Mouse (Mus musculus): ENCODE data around the gene Otud5. TPM values are rescaled to one million over a fixed set of nuclear protein-coding genes. Genes with fewer than 3 reads are reported as not detected.
"Not testable (repeated sequence)": the region's sequence is repeated elsewhere in the genome, so short reads cannot be mapped to it uniquely, and the experiment has no call there.

The Otud5 gene
- polyA plus RNA-seq, 1 experiment from 2014 or later, result 60.8 TPM

GRCm38 (mm10) chrX:7898211-7898610, 57.0 kb downstream of the Otud5 start:
- peak overlapping the region; percentile 58 for H3K4me2 ChIP-seq
- no peaks in the 10 kb centered on the region for H3K9me3 ChIP-seq
- peaks cover 10% of the 10 kb centered on the region for H3K4me1 ChIP-seq
- H3K27ac ChIP-seq, result no peak overlapping the region
- peak overlapping the region; percentile 56 for H3K9ac ChIP-seq
- H3K27me3 ChIP-seq, result no peaks in the 10 kb centered on the region
- 26% methylated on average over 13 of the region's 13 CpGs for WGBS
- H3K36me3 ChIP-seq (replicated peaks), result peaks cover 23% of the 10 kb centered on the region
- ATAC-seq (ENCODE audit: low FRiP score), result no peak
- peak overlapping the region; percentile 57 for H3K4me3 ChIP-seq (replicated peaks)

DNA sequence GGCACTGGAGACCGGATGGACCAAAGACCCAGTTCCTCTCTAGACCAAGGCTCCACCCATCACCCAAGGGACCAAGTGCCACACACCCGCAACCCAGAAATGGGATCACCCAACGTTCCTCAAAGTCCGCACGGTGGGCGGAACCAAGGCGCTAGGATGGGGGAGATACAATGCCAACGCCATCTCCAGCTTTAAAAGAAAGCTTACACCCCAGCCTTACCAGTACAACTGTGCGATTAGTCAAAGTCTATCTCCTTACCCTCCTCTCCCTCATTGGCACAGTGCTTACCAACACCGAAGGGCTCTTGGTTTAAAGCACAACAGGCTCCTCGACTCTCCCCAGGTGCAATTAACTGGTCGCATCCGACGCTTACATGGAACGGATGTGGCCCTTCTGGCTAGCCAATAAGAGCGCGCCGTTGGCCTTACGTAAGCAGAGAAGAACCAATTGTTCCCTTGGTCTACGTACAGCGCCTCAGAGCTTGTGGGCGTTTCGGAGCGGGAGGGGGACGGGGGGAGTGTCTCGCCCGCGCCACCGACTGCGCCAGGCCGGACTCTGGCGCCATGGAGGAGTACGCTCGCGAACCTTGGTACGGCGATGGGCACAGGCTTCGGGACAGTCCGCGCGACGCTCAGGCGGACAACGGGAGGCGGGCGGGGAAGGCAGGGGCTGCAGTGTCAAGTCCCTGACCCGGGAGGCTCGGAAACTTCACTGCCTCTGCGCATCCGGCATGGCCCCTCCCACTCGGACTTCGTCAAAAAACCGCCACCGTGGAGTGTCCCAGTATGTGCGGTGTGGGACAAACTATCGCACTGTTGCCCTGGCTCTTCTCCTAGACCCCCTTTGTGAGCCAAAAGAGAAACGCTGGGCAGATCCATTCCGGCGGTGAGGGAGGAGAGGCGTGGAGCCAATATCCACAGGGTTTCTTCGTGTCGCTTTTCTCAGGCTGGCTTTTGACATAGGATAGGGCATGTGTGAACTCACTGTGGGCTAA, 58.0 kb downstream of the Otud5 start, which contains the start of the genes Pqbp1 and Timm17b:
Gene Pqbp1, minus strand, starts transcription at position 390 of the 995 bp plus-strand sequence.
Gene Timm17b, plus strand, starts transcription at position 478 of the 995 bp plus-strand sequence.
- H3K36me3 ChIP-seq (replicated peaks), result peaks cover 21% of the 10 kb centered on the region
- ATAC-seq (ENCODE audit: low FRiP score), result peak; percentile 99
- H3K9ac ChIP-seq, result peak within 1 kb of the TSS; percentile 56
- H3K27me3 ChIP-seq, result no peaks in the 10 kb centered on the region
- peaks cover 10% of the 10 kb centered on the region for H3K4me1 ChIP-seq
- peak within 1 kb of the TSS; percentile 58 for H3K4me2 ChIP-seq
- H3K27ac ChIP-seq, result peak within 1 kb of the TSS; percentile 86
- H3K9me3 ChIP-seq, result no peaks in the 10 kb centered on the region
- WGBS, result 16% methylated on average over 62 of the region's 62 CpGs
- peak within 1 kb of the TSS; percentile 57 for H3K4me3 ChIP-seq (replicated peaks)

GRCm38 (mm10) chrX:7904441-7904840, 63.3 kb downstream of the Otud5 start:
- no peak overlapping the region for H3K4me2 ChIP-seq
- 94% methylated on average over 5 of the region's 5 CpGs for whole genome bisulfite sequencing
- no peaks in the 10 kb centered on the region for H3K27me3 ChIP-seq
- H3K36me3 ChIP-seq (replicated peaks), result peaks cover 15% of the 10 kb centered on the region
- peaks cover 4% of the 10 kb centered on the region for H3K4me1 ChIP-seq
- H3K9me3 ChIP-seq, result no peaks in the 10 kb centered on the region
- H3K9ac ChIP-seq, result no peak overlapping the region
- H3K27ac ChIP-seq, result no peak overlapping the region
- no peak overlapping the region for H3K4me3 ChIP-seq (replicated peaks)
- ATAC-seq (ENCODE audit: low FRiP score), result no peak

DNA sequence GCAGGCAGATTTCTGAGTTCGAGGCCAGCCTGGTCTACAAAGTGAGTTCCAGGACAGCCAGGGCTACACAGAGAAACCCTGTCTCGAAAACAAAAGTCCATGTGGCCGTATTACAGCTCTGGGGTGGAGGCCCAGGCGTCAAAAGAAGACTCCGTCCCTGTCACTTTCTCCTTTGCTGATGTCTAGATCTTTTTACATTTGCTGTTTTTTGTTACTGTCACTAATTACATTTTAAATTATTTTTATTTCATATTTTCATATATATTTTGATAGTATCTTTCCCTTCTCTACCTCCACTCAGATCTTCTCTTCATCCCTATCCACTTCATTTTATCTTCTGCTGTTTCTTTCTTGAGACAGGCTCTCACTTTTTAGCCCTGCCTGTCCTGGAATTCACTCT, 66.6 kb downstream of the Otud5 start, which contains the start of gene Gm10491:
Gene Gm10491, minus strand, starts transcription at position 101 of the 400 bp plus-strand sequence.
- Histone ChIP-seq H3K27me3 (no peaks in the 10 kb centered on the region), H3K36me3 (replicated peaks) (peaks cover 14% of the 10 kb centered on the region), H3K9me3 (no peaks in the 10 kb centered on the region), H3K4me2 (no peak within 1 kb of the TSS), H3K4me1 (peaks cover 4% of the 10 kb centered on the region; the same call in 1 of the 2 replicates), H3K27ac (no peak within 1 kb of the TSS), H3K9ac (no peak within 1 kb of the TSS), H3K4me3 (replicated peaks) (no peak within 1 kb of the TSS)
- ATAC-seq (ENCODE audit: low FRiP score), result no peak
- WGBS, result 87% methylated on average over 5 of the region's 5 CpGs

- not testable (repeated sequence) for ATAC-seq (ENCODE audit: low FRiP score)
Observed at GRCm38 (mm10) chrX:7909242-7909641, 68.1 kb downstream of the Otud5 start, which contains the start of gene Gm10490. Gene Gm10490 (plus strand): TSS chrX:7909542.

GRCm38 (mm10) chrX:7910473-7910872, 69.3 kb downstream of the Otud5 start:
- H3K4me3 ChIP-seq (replicated peaks), result no peak overlapping the region
- no peaks in the 10 kb centered on the region for H3K9me3 ChIP-seq
- no peak overlapping the region for H3K27ac ChIP-seq
- H3K36me3 ChIP-seq (replicated peaks), result peaks cover 10% of the 10 kb centered on the region
- no peak overlapping the region for H3K4me2 ChIP-seq
- H3K27me3 ChIP-seq, result no peaks in the 10 kb centered on the region
- ATAC-seq (ENCODE audit: low FRiP score), result peak; percentile 55; the same call in 1 of the 2 replicates
- H3K4me1 ChIP-seq, result peaks cover 4% of the 10 kb centered on the region; the same call in 1 of the 2 replicates
- H3K9ac ChIP-seq, result no peak overlapping the region
- 46% methylated on average over 6 of the region's 6 CpGs for WGBS

More at GRCm38 (mm10) chrX:7909242-7909641, 68.1 kb downstream of the Otud5 start, which contains the start of gene Gm10490:
- H3K4me3 ChIP-seq (replicated peaks); H3K9ac ChIP-seq; H3K27me3 ChIP-seq; H3K9me3 ChIP-seq; H3K4me2 ChIP-seq; H3K27ac ChIP-seq; H3K4me1 ChIP-seq: not testable (repeated sequence)
- peaks cover 10% of the 10 kb centered on the region for H3K36me3 ChIP-seq (replicated peaks)
- 94% methylated on average over 4 of the region's 4 CpGs for WGBS

DNA sequence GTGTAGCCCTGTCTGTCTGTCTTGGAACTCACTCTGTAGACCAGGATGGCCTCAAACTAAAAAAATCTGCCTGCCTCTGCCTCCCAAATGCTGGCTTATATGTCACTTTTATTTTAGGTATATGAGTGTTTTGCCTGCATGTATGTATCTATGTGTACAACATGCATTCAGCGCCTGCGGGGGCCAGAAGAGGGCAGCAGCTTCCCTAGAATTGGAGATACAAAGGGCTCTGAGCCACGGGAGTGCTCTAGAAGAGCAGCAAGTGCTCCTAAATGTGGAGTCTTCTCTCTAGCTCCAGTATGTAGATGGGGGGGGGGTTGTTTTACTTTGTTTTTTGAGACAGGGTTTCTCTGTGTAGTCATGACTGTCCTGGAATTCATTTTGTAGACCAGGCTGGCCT, 74.5 kb downstream of the Otud5 start:
- not testable (repeated sequence) for ATAC-seq (ENCODE audit: low FRiP score); H3K4me2 ChIP-seq; H3K9ac ChIP-seq; H3K36me3 ChIP-seq (replicated peaks); H3K4me3 ChIP-seq (replicated peaks); H3K4me1 ChIP-seq; H3K27ac ChIP-seq; H3K9me3 ChIP-seq; H3K27me3 ChIP-seq
- WGBS, result 28% methylated on average over 3 of the region's 3 CpGs

DNA sequence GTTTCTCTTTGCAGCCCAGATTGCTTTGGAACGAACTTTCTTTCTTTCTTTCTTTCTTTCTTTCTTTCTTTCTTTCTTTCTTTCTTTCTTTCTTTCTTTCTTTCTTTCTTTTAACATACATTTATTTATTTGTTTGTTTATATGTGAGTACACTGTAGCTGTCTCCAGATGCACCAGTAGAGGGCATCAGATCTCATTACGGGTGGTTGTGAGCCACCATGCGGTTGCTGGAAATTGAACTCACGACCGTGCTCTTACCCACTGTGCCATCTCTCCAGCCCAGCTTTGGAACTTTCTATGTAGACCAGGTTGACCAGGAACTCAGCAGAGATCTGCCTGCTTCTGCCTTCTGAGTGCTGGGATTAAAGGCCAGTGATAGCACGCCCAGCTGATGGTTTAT, 76.8 kb downstream of the Otud5 start:
- not testable (repeated sequence) for H3K4me3 ChIP-seq (replicated peaks); H3K9me3 ChIP-seq; H3K9ac ChIP-seq; H3K4me1 ChIP-seq; H3K4me2 ChIP-seq; H3K36me3 ChIP-seq (replicated peaks); H3K27ac ChIP-seq; ATAC-seq (ENCODE audit: low FRiP score)
- 78% methylated on average over 6 of the region's 6 CpGs for whole genome bisulfite sequencing
- peaks cover 20% of the 10 kb centered on the region for H3K27me3 ChIP-seq

DNA sequence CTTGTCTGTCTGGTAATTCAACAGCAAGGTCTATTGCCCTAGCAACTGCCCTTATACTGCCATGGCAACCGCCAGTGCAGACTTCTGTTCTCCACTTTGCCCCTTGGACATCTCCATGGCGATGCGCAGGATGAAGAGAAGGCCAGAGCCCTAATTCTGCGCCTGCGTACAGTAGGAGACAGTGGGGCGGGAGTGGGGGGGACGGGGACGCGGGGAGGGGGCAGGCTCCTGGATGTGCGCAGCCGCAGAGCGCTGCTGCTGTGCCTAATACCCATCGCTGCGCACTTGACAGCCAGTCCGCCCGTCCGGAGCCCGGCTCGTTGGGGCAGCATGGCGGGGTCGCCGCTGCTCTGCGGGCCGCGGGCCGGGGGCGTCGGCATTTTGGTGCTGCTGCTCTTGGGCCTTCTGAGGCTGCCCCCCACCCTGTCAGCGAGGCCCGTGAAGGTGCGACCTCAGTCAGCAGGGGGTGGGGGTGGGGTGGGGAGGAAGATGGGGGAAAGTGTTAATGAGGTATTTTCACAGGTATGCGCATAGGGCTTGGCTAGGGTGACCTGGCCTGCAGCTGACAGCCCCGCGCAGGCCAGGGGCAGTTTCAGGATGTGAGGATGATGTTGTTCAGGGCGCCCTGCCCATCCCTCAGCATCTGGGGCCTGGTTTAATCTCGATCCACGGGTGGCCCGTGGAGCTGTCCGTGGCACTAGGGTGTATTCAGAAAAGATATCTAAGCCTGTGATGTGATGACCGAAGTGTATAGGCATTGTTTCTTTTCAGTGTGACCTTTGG, 78.6 kb downstream of the Otud5 start, which contains the start of gene Pcsk1n:
Gene Pcsk1n, plus strand, starts transcription at position 222 of the 783 bp plus-strand sequence.
- WGBS, result 20% methylated on average over 36 of the region's 40 CpGs
- peak within 1 kb of the TSS; percentile 50 for H3K9ac ChIP-seq

GRCm38 (mm10) chrX:7922032-7922431, 80.9 kb downstream of the Otud5 start:
- Histone ChIP-seq H3K4me3 (replicated peaks) (peak overlapping the region; percentile 37), H3K9ac (peak overlapping the region; percentile 47), H3K9me3 (no peaks in the 10 kb centered on the region), H3K36me3 (replicated peaks) (no peaks in the 10 kb centered on the region), H3K4me1 (peaks cover 7% of the 10 kb centered on the region; the same call in 1 of the 2 replicates), H3K27ac (no peak overlapping the region), H3K27me3 (peaks cover 41% of the 10 kb centered on the region), H3K4me2 (peak overlapping the region; percentile 56)
- WGBS, result 6% methylated on average over 37 of the region's 48 CpGs
- ATAC-seq (ENCODE audit: low FRiP score), result no peak

More for the DNA sequence above, 78.6 kb downstream of the Otud5 start, which contains the start of gene Pcsk1n:
- Histone ChIP-seq H3K9me3 (no peaks in the 10 kb centered on the region), H3K4me1 (peaks cover 7% of the 10 kb centered on the region; the same call in 1 of the 2 replicates), H3K27me3 (peaks cover 33% of the 10 kb centered on the region), H3K4me3 (replicated peaks) (peak within 1 kb of the TSS; percentile 44), H3K27ac (peak within 1 kb of the TSS; percentile 75), H3K36me3 (replicated peaks) (no peaks in the 10 kb centered on the region), H3K4me2 (peak within 1 kb of the TSS; percentile 56)
- peak; percentile 89 for ATAC-seq (ENCODE audit: low FRiP score)
